Mouse (Mus musculus) erythroblast, embryonic 14.5 days (primary cell): ENCODE results near the gene Gm10382. TPM values are rescaled to one million over a fixed set of nuclear protein-coding genes. Genes with fewer than 3 reads are reported as not detected.

Source experiments
- H3K27me3 ChIP-seq: 2 replicates; pipeline ENCODE4 v1.6.1; 2012; ENCODE audit warnings: inconsistent platforms; ENCODE audit not compliant: control insufficient read depth
- H3K36me3 ChIP-seq: 2 replicates; pipeline ENCODE4 v1.6.1; 2012; ENCODE audit warnings: mild to moderate bottlenecking, inconsistent platforms; ENCODE audit not compliant: control insufficient read depth
- H3K4me1 ChIP-seq: 2 replicates; pipeline ENCODE4 v1.6.1; 2012; ENCODE audit warnings: inconsistent platforms; ENCODE audit not compliant: control insufficient read depth
- H3K4me3 ChIP-seq: replicated peaks from 2 replicates; pipeline ENCODE3; 2012; ENCODE audit warnings: moderate library complexity, mild to moderate bottlenecking, inconsistent platforms
- H3K9me3 ChIP-seq: 2 replicates; pipeline ENCODE4 v1.6.1; 2012; ENCODE audit warnings: low read length, inconsistent platforms, mixed read lengths; ENCODE audit not compliant: control insufficient read depth
- GATA1 ChIP-seq: IDR thresholded peaks from 2 replicates; pipeline ENCODE4 v1.6.1; 2012; ENCODE audit warnings: low read length, inconsistent platforms, mixed read lengths
- TAL1 ChIP-seq: IDR thresholded peaks from 3 replicates; pipeline ENCODE4 v1.6.1; 2012; ENCODE audit warnings: low read length, inconsistent platforms, mixed read lengths
- polyA plus RNA-seq: library from polyadenylated mRNA; stranded (reverse); fragments of >175 nt; gene quantifications from 2 replicates; pipeline ENCODE4 v1.2.3, GENCODE M21; 2012

Gm10382 gene
- polyA plus RNA-seq, 1 experiment = 0.06 TPM

GRCm38 (mm10) chr5:125351939-125352338 lies 37.2 kb upstream of the Gm10382 start:
- Histone ChIP-seq H3K27me3 (no peaks in the 10 kb centered on the region), H3K4me1 (peaks cover 8% of the 10 kb centered on the region), H3K9me3 (peaks cover 9% of the 10 kb centered on the region), H3K36me3 (no peaks in the 10 kb centered on the region), H3K4me3 (no peak overlapping the region)
- TF ChIP-seq TAL1 (no peak), GATA1 (no peak)

GRCm38 (mm10) chr5:125352781-125353294 lies 36.3 kb upstream of the Gm10382 start:
- Histone ChIP-seq H3K4me3 (no peak overlapping the region), H3K4me1 (peaks cover 8% of the 10 kb centered on the region), H3K27me3 (no peaks in the 10 kb centered on the region), H3K9me3 (peaks cover 9% of the 10 kb centered on the region), H3K36me3 (no peaks in the 10 kb centered on the region)
- no peak for TF ChIP-seq GATA1
- TF ChIP-seq TAL1 = no peak

- Histone ChIP-seq H3K4me1 (no peaks in the 10 kb centered on the region; the same call in 1 of the 2 replicates), H3K36me3 (no peaks in the 10 kb centered on the region), H3K27me3 (no peaks in the 10 kb centered on the region), H3K4me3 (no peak overlapping the region), H3K9me3 (peaks cover 9% of the 10 kb centered on the region)
- TF ChIP-seq TAL1 = no peak
- no peak for TF ChIP-seq GATA1
Measured at GRCm38 (mm10) chr5:125354885-125355492, 34.1 kb upstream of the Gm10382 start.

- peaks cover 9% of the 10 kb centered on the region for H3K9me3 ChIP-seq
- H3K4me1 ChIP-seq = no peaks in the 10 kb centered on the region; the same call in 1 of the 2 replicates
- no peaks in the 10 kb centered on the region for H3K36me3 ChIP-seq
- H3K4me3 ChIP-seq = no peak overlapping the region
- TF ChIP-seq TAL1 (no peak), GATA1 (no peak)
- H3K27me3 ChIP-seq = no peaks in the 10 kb centered on the region
Measured at GRCm38 (mm10) chr5:125355650-125356049, 33.5 kb upstream of the Gm10382 start.

- Histone ChIP-seq H3K36me3 (no peaks in the 10 kb centered on the region), H3K9me3 (peaks cover 8% of the 10 kb centered on the region), H3K27me3 (no peaks in the 10 kb centered on the region), H3K4me3 (no peak overlapping the region), H3K4me1 (peaks cover 3% of the 10 kb centered on the region)
- TF ChIP-seq GATA1 (no peak), TAL1 (no peak)
Measured at GRCm38 (mm10) chr5:125357543-125358269, 31.4 kb upstream of the Gm10382 start.

- peaks cover 3% of the 10 kb centered on the region for H3K9me3 ChIP-seq
- H3K27me3 ChIP-seq = no peaks in the 10 kb centered on the region
- H3K36me3 ChIP-seq = no peaks in the 10 kb centered on the region
- H3K4me3 ChIP-seq = no peak overlapping the region
- TF ChIP-seq GATA1 (no peak), TAL1 (no peak)
- H3K4me1 ChIP-seq = peaks cover 3% of the 10 kb centered on the region
Measured at GRCm38 (mm10) chr5:125358270-125358608, 30.9 kb upstream of the Gm10382 start.

- TF ChIP-seq GATA1 (no peak), TAL1 (no peak)
- peaks cover 3% of the 10 kb centered on the region for H3K4me1 ChIP-seq
- H3K4me3 ChIP-seq = no peak overlapping the region
- H3K27me3 ChIP-seq = no peaks in the 10 kb centered on the region; the same call in 1 of the 2 replicates
- no peaks in the 10 kb centered on the region for H3K36me3 ChIP-seq
- H3K9me3 ChIP-seq = no peaks in the 10 kb centered on the region
Measured at GRCm38 (mm10) chr5:125360566-125360965, 28.6 kb upstream of the Gm10382 start.

GRCm38 (mm10) chr5:125360981-125361510 lies 28.1 kb upstream of the Gm10382 start:
- no peak overlapping the region for H3K4me3 ChIP-seq
- no peaks in the 10 kb centered on the region for H3K36me3 ChIP-seq
- no peak for TF ChIP-seq TAL1
- TF ChIP-seq GATA1 = no peak
- H3K27me3 ChIP-seq = no peaks in the 10 kb centered on the region; the same call in 1 of the 2 replicates
- peaks cover 3% of the 10 kb centered on the region for H3K4me1 ChIP-seq
- H3K9me3 ChIP-seq = no peaks in the 10 kb centered on the region

- no peaks in the 10 kb centered on the region; the same call in 1 of the 2 replicates for H3K27me3 ChIP-seq
- H3K4me3 ChIP-seq = no peak overlapping the region
- H3K4me1 ChIP-seq = peaks cover 3% of the 10 kb centered on the region; the same call in 1 of the 2 replicates
- TF ChIP-seq GATA1 (no peak), TAL1 (no peak)
- H3K36me3 ChIP-seq = no peaks in the 10 kb centered on the region
- no peaks in the 10 kb centered on the region for H3K9me3 ChIP-seq
Measured at GRCm38 (mm10) chr5:125363894-125364293, 25.2 kb upstream of the Gm10382 start.
